Mouse (Mus musculus): ENCODE measurements around the gene Rbpj. TPM values are rescaled to one million over a fixed set of nuclear protein-coding genes. Genes with fewer than 3 reads are reported as not detected.
A peak's percentile ranks its signal among the peaks of the same experiment; 100 is the strongest.

Gene Rbpj
- 10 to 100 TPM; 20.3 to 25.8 TPM for total RNA-seq (2021)
- long read RNA-seq, full-length matches to known transcripts: 6 of 10 reads
- long read RNA-seq, partial matches to known transcripts: 2 of 10 reads
- long read RNA-seq, other reads (novel, unspliced or antisense): 2 of 10 reads

GRCm38 (mm10) chr5:53465883-53466282, at the start of gene Rbpj:
Rbpj (plus strand) TSS chr5:53466152.
- DNase-seq (ENCODE audit: low spot score in 2 of 2): no peak

- DNase-seq (ENCODE audit: low spot score in 2 of 2): no peak
These were observed 45.2 kb upstream of the Rbpj start for GRCm38 (mm10) chr5:53420777-53421176.

- no peak for DNase-seq (ENCODE audit: low spot score in 2 of 2)
These were observed 44.7 kb upstream of the Rbpj start for GRCm38 (mm10) chr5:53421291-53421690.

- DNase-seq (ENCODE audit: low spot score in 2 of 2): no peak
These were observed 38.5 kb upstream of the Rbpj start for GRCm38 (mm10) chr5:53427411-53427810.

- no peak for DNase-seq (ENCODE audit: low spot score in 2 of 2)
These were observed 36.1 kb upstream of the Rbpj start for GRCm38 (mm10) chr5:53429683-53430477.

- DNase-seq (ENCODE audit: low spot score in 2 of 2): no peak
These were observed 33.5 kb upstream of the Rbpj start for GRCm38 (mm10) chr5:53432451-53432850.

GRCm38 (mm10) chr5:53436905-53437632, 28.9 kb upstream of the Rbpj start:
- DNase-seq (ENCODE audit: low spot score in 2 of 2): no peak

GRCm38 (mm10) chr5:53437767-53438166, 28.2 kb upstream of the Rbpj start:
- DNase-seq (ENCODE audit: low spot score in 2 of 2): no peak

GRCm38 (mm10) chr5:53438268-53438667, 27.7 kb upstream of the Rbpj start:
- DNase-seq (ENCODE audit: low spot score in 2 of 2): no peak

- no peak for DNase-seq (ENCODE audit: low spot score in 2 of 2)
These were observed 26.3 kb upstream of the Rbpj start for GRCm38 (mm10) chr5:53439655-53440054.

- DNase-seq (ENCODE audit: low spot score in 2 of 2): peak in 1 of 2 experiments; percentile 17
These were observed 21.9 kb upstream of the Rbpj start for GRCm38 (mm10) chr5:53444030-53444429.

- DNase-seq (ENCODE audit: low spot score in 2 of 2): peak in 1 of 2 experiments; percentile 17
These were observed 15.0 kb upstream of the Rbpj start for GRCm38 (mm10) chr5:53450945-53451344.

GRCm38 (mm10) chr5:53451829-53452228, 14.1 kb upstream of the Rbpj start:
- no peak for DNase-seq (ENCODE audit: low spot score in 2 of 2)

- DNase-seq (ENCODE audit: low spot score in 2 of 2): no peak
These were observed 13.0 kb upstream of the Rbpj start for GRCm38 (mm10) chr5:53452920-53453319.

- DNase-seq (ENCODE audit: low spot score in 2 of 2): no peak
These were observed 11.2 kb upstream of the Rbpj start for GRCm38 (mm10) chr5:53454706-53455105.

- DNase-seq (ENCODE audit: low spot score in 2 of 2): no peak
These were observed 10.5 kb upstream of the Rbpj start for GRCm38 (mm10) chr5:53455459-53455858.

GRCm38 (mm10) chr5:53460196-53460595, 5.8 kb upstream of the Rbpj start:
- no peak for DNase-seq (ENCODE audit: low spot score in 2 of 2)

GRCm38 (mm10) chr5:53463098-53464018, 2.6 kb upstream of the Rbpj start:
- no peak for DNase-seq (ENCODE audit: low spot score in 2 of 2)

- no peak for DNase-seq (ENCODE audit: low spot score in 2 of 2)
These were observed 726 bp downstream of the Rbpj start for GRCm38 (mm10) chr5:53466422-53467333.

- DNase-seq (ENCODE audit: low spot score in 2 of 2): no peak
These were observed 1.6 kb downstream of the Rbpj start for GRCm38 (mm10) chr5:53467602-53468001.
